8 mouse cellular contexts compared by ENCODE assay signal in genomic region chr7:135735691-135736580, GRCm38 (mm10). TPM values are rescaled to one million over a fixed set of nuclear protein-coding genes. Genes with fewer than 3 reads are reported as not detected.
DNase-seq lines count a peak whose midpoint lies in the region; ATAC-seq and TF ChIP-seq lines count a peak whose summit lies in the region.

No protein-coding gene starts in this region.

- H3K36me3 ChIP-seq in G1E (replicated peaks) = no peaks in the 10 kb centered on the region
- H3K36me3 ChIP-seq in forebrain, postnatal 0 days (ENCODE audit: insufficient read depth) = no peaks in the 10 kb centered on the region
- no peaks in the 10 kb centered on the region for H3K36me3 ChIP-seq in lung, embryonic 15.5 days
- no peaks in the 10 kb centered on the region for H3K36me3 ChIP-seq in thymus, adult 2 months (ENCODE audit: control insufficient read depth, insufficient read depth, low read length)

- peaks cover 2% of the 10 kb centered on the region for H3K9me3 ChIP-seq in G1E (replicated peaks)
- H3K9me3 ChIP-seq in forebrain, postnatal 0 days (ENCODE audit: low read length) = no peaks in the 10 kb centered on the region
- no peaks in the 10 kb centered on the region for H3K9me3 ChIP-seq in lung, embryonic 15.5 days

- peaks cover 16% of the 10 kb centered on the region for H3K4me1 ChIP-seq in G1E (ENCODE audit: insufficient read depth, low read depth, low read length)
- H3K4me1 ChIP-seq in cerebellum, adult 2 months (ENCODE audit: control insufficient read depth, insufficient read depth, low read length) = no peaks in the 10 kb centered on the region
- H3K4me1 ChIP-seq in forebrain, postnatal 0 days (ENCODE audit: insufficient read depth) = no peaks in the 10 kb centered on the region
- H3K4me1 ChIP-seq in lung, embryonic 15.5 days = peaks cover 15% of the 10 kb centered on the region
- H3K4me1 ChIP-seq in thymus, adult 2 months (replicated peaks; ENCODE audit: control insufficient read depth, insufficient read depth, low read length) = no peaks in the 10 kb centered on the region

- no peak overlapping the region; the same call in 1 of the 2 replicates for H3K9ac ChIP-seq in forebrain, postnatal 0 days
- 0 out of 2 replicates have a peak overlapping the region, but pooled peaks have one; percentile 10 for H3K9ac ChIP-seq in lung, embryonic 15.5 days

- peak; percentile 98 for TF ChIP-seq CTCF in G1E (IDR thresholded peaks at IDR 0.05; ENCODE audit: low read depth, low read length)
- peak; percentile 81 for TF ChIP-seq CTCF in cerebellum, adult 2 months (IDR thresholded peaks at IDR 0.05; ENCODE audit: borderline replicate concordance, insufficient read depth, low read depth, low read length)
- TF ChIP-seq CTCF in forebrain, postnatal 0 days (IDR thresholded peaks at IDR 0.05; ENCODE audit: low read depth) = peak; percentile 94
- TF ChIP-seq CTCF in thymus, adult 2 months (IDR thresholded peaks at IDR 0.05; ENCODE audit: borderline replicate concordance, control insufficient read depth, extremely low read depth, insufficient read depth, low read length, poor library complexity) = peak; percentile 100

- H3K27ac ChIP-seq in cerebellum, adult 2 months (ENCODE audit: insufficient read depth, low read length) = no peak overlapping the region
- H3K27ac ChIP-seq in forebrain, postnatal 0 days (ENCODE audit: low read depth, low read length) = no peak overlapping the region
- peak overlapping the region; percentile 67 for H3K27ac ChIP-seq in lung, embryonic 15.5 days
- no peak overlapping the region for H3K27ac ChIP-seq in thymus, adult 2 months (ENCODE audit: control insufficient read depth, insufficient read depth, low read length)

- TF ChIP-seq POLR2A in cerebellum, adult 2 months (IDR thresholded peaks at IDR 0.05; ENCODE audit: borderline replicate concordance, insufficient read depth, low read length) = no peak
- TF ChIP-seq POLR2A in thymus, adult 2 months (IDR thresholded peaks at IDR 0.05; ENCODE audit: control insufficient read depth, extremely low read depth, insufficient read depth, low read length, poor library complexity) = no peak

- H3K4me3 ChIP-seq in G1E (ENCODE audit: low read depth, low read length) = peak overlapping the region; percentile 64; the same call in 1 of the 2 replicates
- H3K4me3 ChIP-seq in cerebellum, adult 2 months (replicated peaks; ENCODE audit: insufficient read depth, low read depth, low read length) = no peak overlapping the region
- 0 out of 2 replicates have a peak overlapping the region, but pooled peaks have one; percentile 6 for H3K4me3 ChIP-seq in forebrain, postnatal 0 days (ENCODE audit: low read depth, low read length)
- peak overlapping the region; percentile 22 for H3K4me3 ChIP-seq in lung, embryonic 15.5 days
- H3K4me3 ChIP-seq in thymus, adult 2 months (ENCODE audit: control insufficient read depth, insufficient read depth, low read length) = no peak overlapping the region; the same call in 1 of the 2 replicates

- DNase-seq in G1E (ENCODE audit: low spot score) = peak; percentile 53
- DNase-seq in cerebellum, adult 2 months = peak; percentile 74 to 80
- DNase-seq in forebrain, postnatal 0 days = peak; percentile 93
- DNase-seq in heart, postnatal 4 days = peak; percentile 86
- peak; percentile 52 to 80 for DNase-seq in layer of hippocampus, adult 8-10 months (ENCODE audit: low spot score in 2 of 2)
- peak; percentile 77 for DNase-seq in ovary, adult 18-20 months (ENCODE audit: low spot score)
- DNase-seq in thymus, adult 2 months = peak; percentile 92

- WGBS in cerebellum, adult 2 months = 14% methylated on average over 31 of the region's 31 CpGs
- WGBS in forebrain, postnatal 0 days = 12% methylated on average over 31 of the region's 31 CpGs
- 18% methylated on average over 31 of the region's 31 CpGs for WGBS in lung, embryonic 15.5 days
- WGBS in thymus, adult 2 months = 4% methylated on average over 31 of the region's 31 CpGs

- H3K27me3 ChIP-seq in G1E (ENCODE audit: insufficient read depth, low read length) = peaks cover 26% of the 10 kb centered on the region; the same call in 1 of the 2 replicates
- H3K27me3 ChIP-seq in cerebellum, adult 2 months (ENCODE audit: control insufficient read depth, insufficient read depth, low read length) = no peaks in the 10 kb centered on the region; the same call in 1 of the 2 replicates
- no peaks in the 10 kb centered on the region for H3K27me3 ChIP-seq in forebrain, postnatal 0 days (ENCODE audit: insufficient read depth, low read length)
- no peaks in the 10 kb centered on the region for H3K27me3 ChIP-seq in lung, embryonic 15.5 days
- no peaks in the 10 kb centered on the region for H3K27me3 ChIP-seq in thymus, adult 2 months (ENCODE audit: control insufficient read depth, insufficient read depth, low read length)

- ATAC-seq in G1E (ENCODE audit: extremely low read depth, insufficient number of reproducible peaks, low FRiP score, poor library complexity, severe bottlenecking) = peak; percentile 92
- ATAC-seq in forebrain, postnatal 0 days = peak; percentile 93
- ATAC-seq in lung, embryonic 15.5 days (ENCODE audit: borderline replicate concordance, extremely low read depth, low FRiP score, low TSS enrichment) = peak; percentile 96

- peak overlapping the region; percentile 47 for H3K4me2 ChIP-seq in forebrain, postnatal 0 days (ENCODE audit: low read depth)
- peak overlapping the region; percentile 52 for H3K4me2 ChIP-seq in lung, embryonic 15.5 days

RNA-seq across cellular contexts. Expression of gene Mki67, which starts 19.8 kb away (rescaled TPM):
- total RNA-seq in G1E (2014; fragmentation: Nextera tagmentation) (719 and 924 TPM in 2 replicates), G1E (2017) (209 and 272 TPM in 2 replicates)
- 18.9 and 22.4 TPM in 2 replicates for polyA plus RNA-seq in G1E (2012)
- 0.10 TPM in 2 replicates for polyA plus RNA-seq in cerebellum, adult 2 months (2012; rRNA removed)
- total RNA-seq in forebrain, postnatal 0 days (2014; rRNA removed) = 9.2 and 15.8 TPM in 2 replicates
- polyA plus RNA-seq in forebrain, postnatal 0 days (2015; fragmentation: Nextera tagmentation; extraction: Ambion mirVana) = 2.4 and 4.0 TPM in 2 replicates
- 100 to 1,000 TPM in 1 of 2 experiments, 10 to 100 TPM in 1; 96.2 to 108 TPM for total RNA-seq in heart, postnatal 4 days (2021)
- under 1 TPM; 0.43 to 0.80 (median 0.66) TPM for total RNA-seq in layer of hippocampus, adult 8-10 months (2022)
- polyA plus RNA-seq in lung, embryonic 15.5 days (2015; fragmentation: Nextera tagmentation; extraction: Ambion mirVana) = 56.6 and 59.4 TPM in 2 replicates
- 19.1 and 29.7 TPM in 2 replicates for polyA plus RNA-seq in thymus, adult 2 months (2012; rRNA removed)

Comparison
In these comparisons a context has a peak if more than half of its experiments do, and no peak if none do; other contexts are left out.
1. H3K4me3 ChIP-seq: peak in G1E (single experiment), forebrain, postnatal 0 days (single experiment) and lung, embryonic 15.5 days (single experiment); none in cerebellum, adult 2 months (single experiment) and thymus, adult 2 months (single experiment).
2. Peak in every context shown above with its lines, with median percentiles within 50 percentile points of each other: ATAC-seq, DNase-seq and CTCF ChIP-seq.